Mouse (Mus musculus) thymus, postnatal 4 days (tissue): ENCODE data around the gene Islr.

Experiments used
- DNase-seq: peaks from one replicate; pipeline ENCODE4 v3.0.0; 2021

The Islr gene

DNA sequence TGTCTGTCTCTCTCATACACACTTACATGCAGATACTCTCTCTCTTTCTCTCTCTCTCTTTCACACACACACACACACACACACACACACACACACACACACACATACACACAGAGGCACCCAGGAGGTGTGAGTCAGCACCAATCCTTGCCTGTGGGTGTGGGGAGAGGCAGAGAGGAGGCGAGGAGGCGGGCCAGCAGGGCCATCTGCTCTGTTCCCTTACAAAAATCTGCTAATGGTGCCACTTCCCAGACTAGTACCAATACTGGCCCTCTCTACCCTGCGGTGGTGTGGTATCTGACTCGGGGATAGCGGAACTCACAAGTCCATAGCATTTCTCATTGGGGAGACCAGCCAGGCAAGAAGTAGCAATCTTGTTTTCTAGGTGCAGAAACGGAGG lies 92.7 kb downstream of the Islr start:
- DNase-seq: peak; percentile 56

DNA sequence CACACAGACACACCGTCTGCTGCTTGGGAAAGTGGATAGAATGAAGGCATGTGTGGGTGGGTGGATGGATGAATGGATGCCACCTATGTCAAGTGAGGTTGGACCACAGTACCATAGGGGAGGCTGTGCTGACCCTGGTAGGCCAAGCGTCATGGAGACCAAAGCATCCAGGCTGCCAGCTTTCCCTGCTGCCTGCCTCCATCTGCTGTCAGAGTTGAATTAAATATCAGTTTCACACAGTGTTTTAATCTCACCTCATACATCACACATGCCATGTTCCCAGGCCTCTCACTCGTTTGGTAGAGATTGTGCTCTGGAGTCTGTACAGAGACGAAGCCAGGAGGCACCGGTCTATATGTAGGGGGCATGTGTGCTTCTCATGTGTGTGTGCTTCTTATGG lies 93.3 kb downstream of the Islr start:
- no peak for DNase-seq

DNA sequence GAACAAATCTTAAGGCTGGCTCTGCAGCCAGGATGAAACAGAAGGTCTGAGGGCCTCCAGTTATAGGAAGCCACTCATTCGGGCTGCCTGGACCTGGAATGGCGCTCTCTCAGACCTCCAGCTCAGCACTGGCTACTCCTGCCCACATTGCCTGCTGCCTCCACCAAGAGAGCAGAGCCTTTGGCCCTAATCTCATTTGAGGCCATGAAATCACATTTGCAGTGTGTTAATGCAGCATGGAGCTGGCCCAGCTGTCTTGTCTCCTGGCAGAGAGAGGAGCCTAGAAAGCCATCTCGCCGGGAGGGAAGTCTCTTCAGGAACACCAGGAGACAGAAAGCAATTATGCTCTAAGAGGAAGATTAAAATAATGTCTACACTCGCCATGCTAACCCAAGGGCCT lies 96.6 kb downstream of the Islr start:
- no peak for DNase-seq
